Mouse (Mus musculus): ENCODE results near the gene Mpzl1. TPM values are rescaled to one million over a fixed set of nuclear protein-coding genes. Genes with fewer than 3 reads are reported as not detected.

Mpzl1 gene
- polyA plus RNA-seq, 2 experiments from 2014 or later, result 0.15 to 0.92 TPM

DNA sequence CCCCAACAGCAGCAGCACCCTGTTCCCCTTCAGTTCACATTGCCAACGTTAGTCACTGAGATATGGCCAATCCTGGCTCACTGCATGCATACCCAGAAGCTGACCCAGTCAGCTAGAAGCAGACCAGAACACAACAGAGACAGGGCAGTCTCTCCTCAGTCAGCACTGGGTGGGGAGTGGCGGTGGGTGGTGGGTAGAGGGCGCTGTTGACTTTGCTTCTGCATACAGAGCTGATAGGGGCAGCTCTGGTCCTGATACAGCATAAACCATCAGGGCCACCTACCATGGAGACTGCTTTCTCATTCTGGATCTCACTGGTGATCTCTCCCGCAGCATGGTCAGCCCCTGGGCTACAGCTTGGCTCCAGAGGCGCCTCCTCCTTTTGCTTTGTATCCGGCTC, 20.7 kb upstream of the Mpzl1 start:
- no peak for ATAC-seq

DNA sequence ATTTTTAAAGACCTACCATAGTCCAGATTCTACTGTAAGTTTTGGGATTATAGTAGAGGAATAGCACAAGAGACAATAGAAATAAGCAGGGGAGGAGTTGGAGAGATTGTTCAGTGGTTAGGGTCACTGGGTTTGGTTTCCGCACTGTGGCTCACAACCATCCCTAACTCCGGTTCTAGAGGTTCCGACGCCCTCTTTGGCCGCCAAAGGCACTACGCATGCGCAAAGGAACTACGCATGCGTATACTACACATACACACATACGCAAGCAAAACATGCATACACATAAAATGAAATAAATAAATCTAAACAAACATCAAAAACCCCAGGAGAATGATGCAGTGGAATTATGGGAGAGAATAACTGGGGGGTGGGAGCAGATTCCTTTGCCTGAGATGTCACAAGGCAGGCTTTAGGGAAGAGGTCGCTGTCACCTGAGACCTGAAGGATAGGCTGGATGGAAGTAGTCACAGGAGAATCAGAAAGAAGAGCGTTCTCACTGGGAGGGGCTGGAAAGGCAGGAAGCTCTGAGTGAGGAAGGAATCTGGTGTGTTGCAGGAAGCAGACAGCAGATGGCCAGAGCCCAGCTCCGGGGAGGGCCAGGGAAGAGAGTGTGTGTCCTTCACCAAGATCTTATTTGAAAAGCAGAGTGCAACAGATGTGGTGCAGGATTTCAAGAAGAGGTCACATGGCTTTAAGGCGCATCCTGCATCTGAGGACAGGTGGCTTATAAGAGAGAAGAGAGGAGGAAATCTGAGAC, 19.0 kb upstream of the Mpzl1 start:
- no peak for ATAC-seq

DNA sequence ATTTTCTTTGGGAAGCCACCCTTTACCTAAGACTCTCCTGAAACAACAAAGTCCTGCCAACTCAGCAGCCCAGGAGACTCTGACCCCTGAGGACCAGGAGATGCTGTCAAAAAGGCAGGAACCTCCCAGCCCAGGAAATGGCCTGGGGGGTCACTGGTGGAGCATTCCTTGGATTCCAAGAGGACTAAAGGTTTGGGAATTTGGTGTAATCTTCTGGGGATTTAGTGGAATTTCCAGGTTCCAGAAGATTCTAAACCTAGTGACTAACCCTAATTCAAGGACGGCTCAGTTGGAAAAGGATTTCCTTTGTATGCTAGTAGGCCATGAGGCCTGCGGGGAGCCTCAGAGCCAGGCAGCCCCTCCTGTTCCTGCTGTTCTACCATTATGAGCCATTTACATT, 18.2 kb upstream of the Mpzl1 start:
- ATAC-seq, result no peak

- no peak for ATAC-seq
Observed at GRCm38 (mm10) chr1:165651158-165651557, 16.8 kb upstream of the Mpzl1 start.

- no peak for ATAC-seq
Observed at GRCm38 (mm10) chr1:165645102-165645501, 10.8 kb upstream of the Mpzl1 start.

GRCm38 (mm10) chr1:165643735-165644134, 9.4 kb upstream of the Mpzl1 start:
- ATAC-seq, result no peak

DNA sequence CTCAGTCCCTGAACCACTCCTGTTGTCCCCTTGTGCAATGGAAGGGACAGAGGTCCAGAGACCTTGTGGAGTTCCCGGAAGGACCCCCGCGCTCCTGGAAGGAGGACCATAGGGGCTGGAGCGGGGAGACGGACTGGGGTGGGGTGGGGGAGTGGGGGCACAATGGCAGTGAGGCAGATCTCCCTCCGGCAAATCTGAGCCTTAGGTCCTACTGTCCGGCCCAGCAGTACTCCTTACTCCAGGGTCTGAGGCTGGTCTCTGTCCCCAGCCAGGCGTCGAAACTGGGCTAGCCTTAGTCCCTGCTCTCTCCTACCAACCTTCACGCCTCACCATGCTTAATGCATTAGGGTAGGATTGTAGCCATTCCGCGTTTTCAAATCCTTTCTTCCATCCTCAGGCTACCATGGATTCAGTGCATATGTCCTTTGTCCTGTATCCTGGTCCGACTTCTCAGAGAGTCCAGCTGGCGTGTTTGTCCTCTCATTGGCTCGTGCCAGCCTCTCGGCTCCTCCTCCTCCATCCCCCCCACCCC, 8.5 kb upstream of the Mpzl1 start:
- ATAC-seq, result no peak

GRCm38 (mm10) chr1:165641786-165642771, 7.7 kb upstream of the Mpzl1 start:
- ATAC-seq, result peak; percentile 76

DNA sequence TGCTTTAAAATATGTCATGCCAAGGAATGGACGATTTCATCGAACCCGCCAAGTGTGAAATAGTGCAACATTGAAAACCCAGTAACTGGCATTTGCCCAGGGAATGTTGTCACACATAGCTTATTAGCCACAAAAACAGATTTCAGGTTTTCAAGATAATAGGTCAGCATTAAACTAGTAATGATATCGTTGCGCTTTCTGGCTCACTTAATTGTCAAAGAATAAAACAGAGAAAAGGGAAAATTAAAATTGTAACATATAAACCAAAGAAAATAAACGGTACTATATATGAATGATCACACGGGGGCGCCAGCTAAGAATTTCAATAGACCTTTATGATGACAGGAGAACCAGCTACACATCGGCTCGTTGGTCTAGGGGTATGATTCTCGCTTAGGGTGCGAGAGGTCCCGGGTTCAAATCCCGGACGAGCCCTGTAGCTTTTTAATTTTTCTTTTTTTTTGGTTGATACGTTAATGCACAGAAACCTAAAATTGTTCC, 7.0 kb upstream of the Mpzl1 start:
- peak; percentile 69 for ATAC-seq

GRCm38 (mm10) chr1:165636289-165636688, 2.0 kb upstream of the Mpzl1 start:
- ATAC-seq, result no peak

GRCm38 (mm10) chr1:165635055-165635897, 938 bp upstream of the Mpzl1 start:
- ATAC-seq, result no peak

DNA sequence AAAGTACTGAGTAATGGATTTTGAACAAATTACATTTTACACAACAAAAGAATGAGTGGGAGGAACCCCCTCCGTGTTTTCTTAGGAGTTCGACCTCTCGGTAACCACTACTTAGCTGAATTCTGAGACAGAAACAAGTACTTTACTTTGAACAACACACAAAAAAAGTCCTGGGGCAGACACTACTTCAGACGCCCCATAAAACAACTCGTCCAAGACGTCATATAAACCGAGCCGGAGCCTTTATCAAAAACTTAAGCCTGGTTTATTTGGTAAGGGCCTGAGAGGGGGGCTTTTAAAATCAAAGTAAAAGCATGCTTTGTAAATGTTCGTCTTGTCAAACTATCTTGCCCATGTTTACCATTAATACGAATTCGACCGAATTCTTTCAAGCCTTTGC, 993 bp downstream of the Mpzl1 start:
- ATAC-seq, result no peak

DNA sequence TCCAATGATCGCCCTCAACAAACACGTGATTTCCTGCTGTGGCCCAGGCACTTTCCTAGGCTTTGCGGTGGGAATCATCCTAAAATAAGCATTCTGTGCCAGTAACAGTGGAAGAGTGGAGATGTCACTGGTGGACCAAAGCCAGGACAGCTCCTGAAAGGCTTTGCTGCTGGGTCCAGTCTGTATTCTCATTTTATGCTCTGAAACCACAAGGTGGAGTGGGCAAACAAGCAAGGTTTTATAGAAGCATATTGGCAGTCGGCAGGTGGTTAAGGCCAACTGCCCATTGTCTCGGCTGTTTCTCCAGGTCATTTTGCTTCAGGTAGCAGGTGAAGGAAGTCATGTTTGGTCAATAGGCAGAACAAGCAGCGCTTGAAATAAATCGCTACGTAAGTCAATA, 3.2 kb downstream of the Mpzl1 start:
- ATAC-seq, result no peak

GRCm38 (mm10) chr1:165629975-165630374, 4.4 kb downstream of the Mpzl1 start:
- no peak for ATAC-seq

GRCm38 (mm10) chr1:165628603-165629002, 5.7 kb downstream of the Mpzl1 start:
- ATAC-seq, result no peak

DNA sequence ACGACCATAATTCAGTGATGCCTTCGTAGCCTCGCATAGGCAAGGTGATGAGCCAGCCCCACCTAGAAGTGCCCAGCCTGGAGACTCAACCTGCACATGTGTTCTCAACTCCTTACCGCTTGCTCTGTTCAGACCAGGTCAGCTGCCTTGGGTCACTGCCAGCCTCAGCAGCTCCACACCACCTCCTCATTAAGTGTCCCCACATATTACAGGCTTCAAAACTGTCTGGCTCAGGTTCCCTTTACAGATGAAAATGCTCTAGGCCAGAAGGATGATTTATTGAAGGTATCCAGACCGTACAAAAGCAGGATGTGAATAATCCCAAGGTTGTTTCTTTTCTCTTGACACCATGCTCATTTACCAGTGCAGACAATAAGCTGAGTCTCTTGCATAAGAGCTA, 8.4 kb downstream of the Mpzl1 start:
- ATAC-seq, result no peak

GRCm38 (mm10) chr1:165625058-165625457, 9.3 kb downstream of the Mpzl1 start:
- ATAC-seq, result no peak

GRCm38 (mm10) chr1:165618201-165618624, 16.1 kb downstream of the Mpzl1 start:
- ATAC-seq, result no peak

GRCm38 (mm10) chr1:165617166-165617891, 17.0 kb downstream of the Mpzl1 start:
- no peak for ATAC-seq

DNA sequence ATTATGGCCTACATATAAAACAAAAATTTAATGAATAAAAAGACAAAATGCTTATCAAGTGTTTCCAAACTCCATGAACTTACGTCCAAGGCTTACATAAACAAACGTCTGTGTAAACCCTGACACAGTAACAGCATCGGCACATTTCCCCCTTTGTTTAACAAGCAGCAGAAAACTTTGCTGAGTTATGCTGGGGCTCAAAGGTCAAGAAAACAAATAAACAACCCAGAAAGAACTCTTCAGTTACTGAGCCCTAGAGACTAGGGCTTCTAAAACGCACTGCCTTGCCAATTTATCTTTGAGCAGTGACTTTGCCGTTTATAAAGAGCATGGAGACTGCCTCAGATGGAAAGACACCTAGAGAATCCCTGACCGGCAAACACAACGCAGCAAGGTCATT, 17.7 kb downstream of the Mpzl1 start:
- no peak for ATAC-seq

DNA sequence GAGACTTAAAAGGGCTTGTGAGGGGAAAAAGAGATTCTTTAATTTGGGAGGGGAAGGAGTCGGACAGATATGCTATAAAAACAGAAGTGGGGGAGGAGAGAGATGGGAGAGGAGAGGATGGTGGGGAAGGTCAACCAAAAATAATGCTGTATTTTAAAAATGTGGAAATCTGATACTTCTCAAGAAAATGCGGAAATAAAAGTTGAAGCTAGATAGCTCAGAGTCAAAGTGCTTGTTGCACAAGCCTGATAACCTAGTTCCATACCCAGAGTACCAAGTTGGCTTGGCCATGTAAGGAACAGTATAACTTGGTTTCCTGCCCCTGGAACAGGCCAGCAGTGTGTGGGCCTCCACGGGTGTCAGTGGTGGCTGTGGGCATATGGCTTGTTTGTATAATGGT, 19.5 kb downstream of the Mpzl1 start:
- no peak for ATAC-seq

- ATAC-seq, result no peak
Observed at GRCm38 (mm10) chr1:165613926-165614325, 20.4 kb downstream of the Mpzl1 start.

Measured in CD4-positive, CD25-positive, alpha-beta regulatory T cell, adult 4 months (primary cell).